Mouse (Mus musculus) hindbrain, embryonic 12.5 days (tissue): Measurements from ENCODE around the gene Sipa1l2. TPM values are rescaled to one million over a fixed set of nuclear protein-coding genes. Genes with fewer than 3 reads are reported as not detected.
A peak's percentile ranks its signal among the peaks of the same experiment; 100 is the strongest.

Experiments
- ATAC-seq: fragments of 200-750 bp; cut with Nextera tagmentation; 2 replicates; pipeline ENCODE4 v1.8.0; 2017; ENCODE audit warnings: moderate TSS enrichment; ENCODE audit not compliant: low FRiP score
- H3K27ac ChIP-seq: fragments of 300-500 bp; sonication (generic); 2 replicates; pipeline ENCODE4 v1.5.1; 2016; ENCODE audit warnings: mild to moderate bottlenecking
- H3K27me3 ChIP-seq: fragments of 300-500 bp; sonication (generic); 2 replicates; pipeline ENCODE4 v1.6.1; 2016; ENCODE audit warnings: mild to moderate bottlenecking
- H3K36me3 ChIP-seq: fragments of 300-500 bp; sonication (generic); 2 replicates; pipeline ENCODE4 v1.6.1; 2016; ENCODE audit warnings: mild to moderate bottlenecking
- H3K4me1 ChIP-seq: fragments of 300-500 bp; sonication (generic); 2 replicates; pipeline ENCODE4 v1.6.1; 2016
- H3K4me2 ChIP-seq: fragments of 300-500 bp; sonication (generic); replicated peaks from 2 replicates; pipeline ENCODE4 v1.6.1; 2016; ENCODE audit warnings: mild to moderate bottlenecking
- H3K4me3 ChIP-seq: fragments of 300-500 bp; sonication (generic); 2 replicates; pipeline ENCODE4 v1.5.1; 2016; ENCODE audit warnings: mild to moderate bottlenecking
- H3K9ac ChIP-seq: fragments of 300-500 bp; sonication (generic); 2 replicates; pipeline ENCODE4 v1.6.1; 2016; ENCODE audit warnings: mild to moderate bottlenecking, moderate library complexity
- H3K9me3 ChIP-seq: fragments of 300-500 bp; sonication (generic); replicated peaks from 2 replicates; pipeline ENCODE4 v1.6.1; 2016; ENCODE audit warnings: mild to moderate bottlenecking
- WGBS: fragments of 180-500 bp; shearing (Covaris S2); methylation state at CpG from one replicate; pipeline ENCODE4 v1.1.7; 2016; 5-methylcytosine and 5-hydroxymethylcytosine counted together
- polyA plus RNA-seq: library from polyadenylated mRNA; unstranded; fragments of >200 nt; fragmentation: Nextera tagmentation; extraction: Ambion mirVana; gene quantifications from 2 replicates; pipeline ENCODE4 v1.2.1, GENCODE M21; 2016

The Sipa1l2 gene
- polyA plus RNA-seq, 1 experiment from 2014 or later = 36.4 TPM

DNA sequence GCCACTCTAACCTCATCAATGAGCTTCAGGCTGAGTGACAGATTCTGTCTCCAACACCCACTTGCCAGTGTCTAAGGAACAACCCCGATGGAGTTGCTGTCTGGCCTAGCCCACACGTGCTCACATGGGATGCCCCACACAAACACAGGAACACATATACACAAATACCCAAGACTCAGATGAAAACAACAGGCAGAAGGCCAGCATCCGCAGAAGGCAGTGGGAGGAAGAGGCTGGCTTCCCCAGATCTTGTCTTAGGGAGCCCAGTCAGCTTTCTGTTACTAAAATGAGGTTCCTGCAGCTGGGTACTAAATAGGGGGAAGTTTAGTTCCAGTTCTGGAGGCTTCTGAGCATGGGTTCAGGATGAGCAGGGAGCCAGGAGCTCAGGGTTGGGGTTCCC lies 66.8 kb downstream of the Sipa1l2 start:
- Histone ChIP-seq H3K4me2 (no peak overlapping the region), H3K4me3 (no peak overlapping the region), H3K27ac (no peak overlapping the region), H3K27me3 (no peaks in the 10 kb centered on the region), H3K4me1 (peaks cover 60% of the 10 kb centered on the region), H3K9ac (no peak overlapping the region), H3K9me3 (no peaks in the 10 kb centered on the region), H3K36me3 (no peaks in the 10 kb centered on the region)
- ATAC-seq = no peak
- WGBS = 93% methylated on average over 3 of the region's 3 CpGs

DNA sequence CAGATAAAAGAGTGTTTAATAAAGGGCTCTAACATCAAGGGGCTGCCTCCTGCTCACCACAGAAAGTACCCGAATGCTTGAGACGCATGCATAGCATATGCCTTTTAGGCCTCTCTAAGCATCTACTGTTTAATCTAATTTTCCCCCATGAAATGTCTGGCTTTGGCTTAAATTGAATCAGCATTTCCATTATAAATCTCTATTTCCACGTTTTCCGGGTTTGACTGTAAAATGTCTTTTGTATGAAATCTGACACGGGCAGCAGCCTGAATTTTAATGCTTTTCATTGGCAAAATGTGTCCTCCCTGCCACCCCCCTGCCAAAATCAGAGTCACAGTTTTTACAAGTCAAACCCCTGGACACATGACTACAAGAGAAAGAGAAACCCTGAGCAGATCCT lies 69.6 kb downstream of the Sipa1l2 start:
- Histone ChIP-seq H3K4me3 (no peak overlapping the region), H3K4me1 (peaks cover 50% of the 10 kb centered on the region), H3K9me3 (no peaks in the 10 kb centered on the region), H3K9ac (no peak overlapping the region), H3K4me2 (no peak overlapping the region), H3K27me3 (no peaks in the 10 kb centered on the region), H3K36me3 (no peaks in the 10 kb centered on the region), H3K27ac (peak overlapping the region; percentile 57; the same call in 1 of the 2 replicates)
- WGBS = 54% methylated on average over 5 of the region's 5 CpGs
- ATAC-seq = no peak

DNA sequence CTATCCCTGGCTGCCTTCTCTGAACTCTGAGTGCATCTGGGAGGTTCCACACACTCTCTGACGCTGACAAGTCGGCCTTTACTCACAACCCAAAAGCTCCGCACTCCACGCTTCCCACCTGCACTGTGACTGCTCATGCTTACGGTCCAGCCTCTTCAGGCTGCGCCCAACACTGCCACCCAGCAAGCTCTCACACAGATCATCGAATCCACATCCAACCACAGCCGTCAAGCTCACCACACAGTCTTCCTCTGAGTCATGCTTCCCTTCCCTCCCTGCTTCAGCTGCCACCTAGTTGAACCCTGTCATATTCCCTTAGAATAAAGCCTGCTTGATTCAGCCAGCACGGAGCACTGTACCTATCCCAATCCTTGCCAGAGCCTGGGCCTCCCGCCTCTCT lies 71.1 kb downstream of the Sipa1l2 start:
- 62% methylated on average over 10 of the region's 10 CpGs for WGBS
- H3K27ac ChIP-seq = no peak overlapping the region
- no peaks in the 10 kb centered on the region for H3K9me3 ChIP-seq
- peaks cover 46% of the 10 kb centered on the region for H3K4me1 ChIP-seq
- no peak overlapping the region for H3K4me3 ChIP-seq
- no peak overlapping the region for H3K4me2 ChIP-seq
- ATAC-seq = peak; percentile 27; the same call in 1 of the 2 replicates
- no peaks in the 10 kb centered on the region for H3K36me3 ChIP-seq
- H3K9ac ChIP-seq = no peak overlapping the region
- H3K27me3 ChIP-seq = no peaks in the 10 kb centered on the region

DNA sequence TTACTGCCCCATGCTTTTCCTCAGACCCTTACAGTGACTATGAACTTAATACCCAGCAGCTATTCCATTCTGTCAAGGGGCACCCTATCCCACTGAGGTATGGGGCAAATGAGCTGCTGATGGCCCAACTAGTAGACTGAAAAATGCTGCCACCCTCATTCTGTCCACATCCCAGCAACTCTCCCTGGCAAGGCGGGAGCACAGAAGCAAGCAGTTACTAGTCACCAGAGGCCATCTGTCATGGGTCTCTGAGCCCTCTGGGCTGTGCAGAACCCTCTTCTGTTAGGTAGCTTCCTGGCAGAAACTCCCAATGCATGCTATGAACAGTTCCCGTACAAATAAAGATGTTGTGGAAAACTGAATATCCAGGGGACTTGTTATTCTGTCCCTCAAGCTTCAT lies 74.1 kb downstream of the Sipa1l2 start:
- H3K27ac ChIP-seq = no peak overlapping the region
- H3K4me2 ChIP-seq = no peak overlapping the region
- H3K4me3 ChIP-seq = no peak overlapping the region
- H3K9me3 ChIP-seq = no peaks in the 10 kb centered on the region
- no peaks in the 10 kb centered on the region for H3K27me3 ChIP-seq
- no peak for ATAC-seq
- peaks cover 20% of the 10 kb centered on the region for H3K36me3 ChIP-seq
- peaks cover 40% of the 10 kb centered on the region for H3K4me1 ChIP-seq
- 80% methylated on average over 2 of the region's 2 CpGs for WGBS
- no peak overlapping the region for H3K9ac ChIP-seq

DNA sequence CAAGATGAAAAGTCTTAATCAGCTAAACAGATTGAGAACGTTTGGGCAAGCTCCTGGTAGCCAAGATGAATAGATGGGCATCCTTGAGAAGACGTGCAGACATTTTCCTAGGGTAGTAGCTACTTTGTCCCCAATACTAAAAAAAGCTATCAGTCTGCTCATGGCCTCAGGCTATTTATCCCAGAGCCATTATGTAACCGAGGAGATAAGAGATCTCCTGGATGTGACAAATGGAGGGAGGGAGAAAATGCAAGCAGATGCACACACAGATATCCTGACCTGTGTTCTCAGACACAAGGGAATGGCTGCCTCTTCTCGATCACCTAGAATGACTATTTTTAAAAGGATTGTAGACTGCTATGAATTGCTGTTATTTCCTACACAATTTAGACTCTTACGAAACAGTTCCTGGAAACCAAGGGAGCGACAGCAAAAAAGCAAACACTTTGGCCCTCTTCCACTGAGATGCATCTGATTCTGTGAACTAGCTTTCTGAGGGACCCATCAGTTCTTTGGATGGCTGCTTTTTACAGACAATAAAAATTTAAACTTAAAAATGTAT lies 76.3 kb downstream of the Sipa1l2 start:
- no peak overlapping the region for H3K27ac ChIP-seq
- H3K4me3 ChIP-seq = no peak overlapping the region
- ATAC-seq = no peak
- H3K27me3 ChIP-seq = no peaks in the 10 kb centered on the region
- H3K9ac ChIP-seq = no peak overlapping the region
- H3K36me3 ChIP-seq = peaks cover 29% of the 10 kb centered on the region
- 61% methylated on average over 6 of the region's 6 CpGs for WGBS
- no peak overlapping the region for H3K4me2 ChIP-seq
- peaks cover 27% of the 10 kb centered on the region for H3K4me1 ChIP-seq
- H3K9me3 ChIP-seq = no peaks in the 10 kb centered on the region

DNA sequence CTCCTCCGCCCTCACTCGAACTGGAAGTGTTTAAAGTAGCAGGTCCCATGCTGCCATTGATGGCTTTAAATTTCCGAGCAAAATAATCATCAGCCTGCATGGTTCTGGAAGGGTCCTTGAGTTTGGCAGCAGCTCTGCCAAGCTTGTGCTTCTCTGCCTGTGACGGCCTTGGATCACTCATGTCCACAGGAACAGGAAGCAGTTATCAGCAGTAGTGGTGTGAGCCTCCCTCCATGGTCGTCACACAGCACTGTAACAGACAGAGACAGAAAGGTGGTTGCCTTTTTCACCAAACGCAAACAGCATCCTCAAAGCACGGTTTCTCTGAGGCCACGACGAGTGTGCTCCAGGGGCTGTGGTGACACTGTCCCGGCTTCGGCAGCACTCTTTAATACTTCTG lies 77.2 kb downstream of the Sipa1l2 start:
- Histone ChIP-seq H3K4me2 (no peak overlapping the region), H3K36me3 (peaks cover 29% of the 10 kb centered on the region), H3K27me3 (no peaks in the 10 kb centered on the region), H3K9ac (no peak overlapping the region), H3K9me3 (no peaks in the 10 kb centered on the region), H3K27ac (no peak overlapping the region), H3K4me1 (peaks cover 22% of the 10 kb centered on the region), H3K4me3 (no peak overlapping the region)
- WGBS = 82% methylated on average over 11 of the region's 11 CpGs
- no peak for ATAC-seq

DNA sequence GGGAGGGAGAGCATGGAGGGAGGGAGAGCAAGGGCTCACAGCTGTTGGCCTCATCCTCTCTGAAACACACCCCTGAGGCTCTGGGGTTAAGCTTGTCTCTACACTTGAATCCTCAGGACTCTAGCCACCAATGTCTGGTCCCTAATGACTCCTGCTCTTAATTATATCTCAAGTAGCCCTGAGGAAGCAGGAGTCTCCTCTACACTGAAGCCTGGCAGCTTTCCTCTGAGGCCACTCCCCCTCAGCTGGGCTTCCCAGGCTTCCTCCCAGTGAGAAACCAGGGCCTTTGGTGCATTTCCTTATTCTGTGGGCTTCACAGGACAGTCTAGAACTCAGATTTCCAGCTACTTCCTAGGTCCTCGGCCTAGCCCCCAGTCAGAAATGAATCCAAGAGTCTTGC lies 80.9 kb downstream of the Sipa1l2 start:
- 83% methylated on average over 1 of the region's 1 CpGs for WGBS
- ATAC-seq = no peak
- Histone ChIP-seq H3K9ac (no peak overlapping the region), H3K4me1 (peaks cover 23% of the 10 kb centered on the region), H3K4me3 (no peak overlapping the region), H3K4me2 (no peak overlapping the region), H3K9me3 (no peaks in the 10 kb centered on the region), H3K27me3 (no peaks in the 10 kb centered on the region), H3K27ac (no peak overlapping the region), H3K36me3 (peaks cover 33% of the 10 kb centered on the region)

DNA sequence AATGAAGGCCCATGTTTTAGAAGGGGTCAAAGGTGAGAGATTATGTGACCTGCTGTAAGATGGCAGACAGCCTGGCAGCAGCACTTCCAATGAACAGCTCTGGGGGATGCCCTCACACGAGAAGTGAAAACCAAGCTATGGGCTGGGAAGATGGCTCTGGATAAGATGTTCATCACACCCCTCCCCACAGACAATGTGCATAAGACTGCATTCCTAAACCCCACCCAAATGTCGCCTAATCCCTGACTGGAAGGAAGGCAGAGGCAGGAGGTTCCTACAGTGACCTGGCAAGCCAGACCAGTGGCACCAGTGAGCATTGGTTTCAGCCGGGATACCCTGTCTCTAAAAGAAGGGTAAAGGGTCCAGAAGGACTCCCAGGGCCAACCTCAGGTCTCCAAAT lies 83.9 kb downstream of the Sipa1l2 start:
- Histone ChIP-seq H3K9ac (no peak overlapping the region), H3K9me3 (no peaks in the 10 kb centered on the region), H3K27me3 (no peaks in the 10 kb centered on the region), H3K4me3 (no peak overlapping the region), H3K36me3 (peaks cover 28% of the 10 kb centered on the region), H3K27ac (no peak overlapping the region), H3K4me2 (no peak overlapping the region), H3K4me1 (peaks cover 23% of the 10 kb centered on the region)
- ATAC-seq = no peak
- 89% methylated on average over 3 of the region's 3 CpGs for WGBS

DNA sequence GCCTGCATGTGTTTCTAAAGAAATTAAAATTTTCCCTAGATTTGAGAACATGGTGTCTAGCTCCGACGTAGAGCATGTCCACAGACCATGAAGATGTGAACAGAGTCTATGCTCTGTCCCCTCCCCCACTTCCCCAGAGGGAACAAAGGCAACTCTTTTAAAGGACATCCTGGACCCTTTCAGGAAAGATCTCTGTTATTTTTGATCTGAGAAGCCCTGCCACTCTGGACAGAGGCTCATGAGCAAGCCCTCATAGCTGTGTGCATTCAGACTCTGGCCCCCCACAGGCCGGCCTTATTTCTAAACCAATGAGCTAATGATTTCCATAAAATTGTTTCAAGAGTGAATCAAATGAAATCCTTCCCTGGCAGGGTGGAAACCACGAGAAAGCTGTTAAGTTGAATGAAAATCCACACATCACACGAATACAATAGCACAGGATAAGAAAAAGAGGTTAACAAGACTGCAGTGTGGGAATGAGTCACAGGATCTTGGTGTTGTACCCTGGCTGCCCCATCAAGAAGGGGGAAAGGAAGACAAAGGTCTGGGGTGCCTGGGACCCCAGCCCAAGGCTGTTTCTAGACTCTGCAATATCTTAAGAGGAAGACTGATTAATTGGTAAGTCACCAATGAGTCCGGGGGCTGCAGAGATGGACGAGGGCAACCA lies 84.9 kb downstream of the Sipa1l2 start:
- H3K9me3 ChIP-seq = no peaks in the 10 kb centered on the region
- H3K4me1 ChIP-seq = peaks cover 23% of the 10 kb centered on the region
- WGBS = 32% methylated on average over 7 of the region's 7 CpGs
- H3K36me3 ChIP-seq = peaks cover 34% of the 10 kb centered on the region
- H3K4me3 ChIP-seq = no peak overlapping the region
- no peak overlapping the region for H3K4me2 ChIP-seq
- no peaks in the 10 kb centered on the region for H3K27me3 ChIP-seq
- ATAC-seq = peak; percentile 61; the same call in 1 of the 2 replicates
- H3K27ac ChIP-seq = peak overlapping the region; percentile 44
- no peak overlapping the region for H3K9ac ChIP-seq

DNA sequence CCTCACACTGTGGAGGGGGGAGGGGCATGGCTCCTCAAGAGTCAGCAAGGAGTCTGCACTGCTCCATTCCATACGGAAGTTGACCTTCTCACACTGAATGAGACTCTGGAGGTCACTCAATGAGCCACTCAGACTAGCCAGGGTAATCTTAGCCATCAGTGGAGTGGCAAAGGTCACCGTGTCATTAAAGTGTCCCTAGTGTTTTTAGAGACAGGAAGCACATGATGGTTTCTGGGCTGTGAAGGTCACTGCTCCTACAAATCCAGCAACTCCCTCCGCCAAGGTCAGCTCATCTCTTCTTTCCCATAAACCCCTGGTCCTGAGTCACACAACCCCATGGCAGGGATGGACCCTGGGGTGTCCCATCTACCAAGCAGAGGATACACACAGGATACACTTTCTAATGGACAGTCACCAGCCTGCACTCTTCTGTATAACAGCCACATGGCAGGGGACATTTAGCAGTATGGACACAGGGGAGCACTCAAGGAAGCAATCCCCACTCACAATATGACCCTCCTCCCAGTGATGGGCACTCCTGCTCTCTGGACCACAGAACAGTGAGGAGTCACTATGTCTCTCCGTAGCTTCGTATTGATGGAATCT lies 87.0 kb downstream of the Sipa1l2 start:
- no peak for ATAC-seq
- 77% methylated on average over 5 of the region's 5 CpGs for WGBS

DNA sequence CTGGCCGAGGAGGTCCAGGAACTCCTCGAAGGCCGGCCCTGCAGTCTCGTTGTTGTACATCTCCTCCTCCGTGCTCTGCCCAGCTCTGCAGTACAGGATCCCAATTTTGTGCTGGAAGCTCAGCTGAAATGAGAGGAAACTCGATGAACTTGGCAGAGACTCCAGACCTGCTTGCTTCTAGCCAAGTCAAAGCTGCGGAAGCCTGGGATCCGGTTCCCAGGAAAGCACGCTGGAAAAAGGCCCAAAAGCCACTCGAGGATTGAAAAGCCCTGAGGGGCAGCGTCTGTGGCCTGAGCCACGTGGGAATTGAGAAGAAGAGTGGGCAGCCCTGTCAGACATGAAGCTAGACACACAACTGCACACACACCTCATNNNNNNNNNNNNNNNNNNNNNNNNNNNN lies 94.7 kb downstream of the Sipa1l2 start:
- Histone ChIP-seq H3K36me3 (peaks cover 42% of the 10 kb centered on the region), H3K27me3 (no peaks in the 10 kb centered on the region), H3K9me3 (no peaks in the 10 kb centered on the region), H3K27ac (no peak overlapping the region), H3K4me3 (no peak overlapping the region), H3K4me2 (no peak overlapping the region), H3K9ac (no peak overlapping the region), H3K4me1 (peaks cover 4% of the 10 kb centered on the region; the same call in 1 of the 2 replicates)
- ATAC-seq = no peak
- WGBS = 82% methylated on average over 12 of the region's 12 CpGs

More for the DNA sequence above, 87.0 kb downstream of the Sipa1l2 start:
- no peak overlapping the region for H3K27ac ChIP-seq
- no peaks in the 10 kb centered on the region for H3K27me3 ChIP-seq
- H3K9me3 ChIP-seq = no peaks in the 10 kb centered on the region
- H3K4me1 ChIP-seq = peaks cover 17% of the 10 kb centered on the region
- H3K36me3 ChIP-seq = peaks cover 43% of the 10 kb centered on the region
- H3K9ac ChIP-seq = no peak overlapping the region
- no peak overlapping the region for H3K4me2 ChIP-seq
- no peak overlapping the region for H3K4me3 ChIP-seq

DNA sequence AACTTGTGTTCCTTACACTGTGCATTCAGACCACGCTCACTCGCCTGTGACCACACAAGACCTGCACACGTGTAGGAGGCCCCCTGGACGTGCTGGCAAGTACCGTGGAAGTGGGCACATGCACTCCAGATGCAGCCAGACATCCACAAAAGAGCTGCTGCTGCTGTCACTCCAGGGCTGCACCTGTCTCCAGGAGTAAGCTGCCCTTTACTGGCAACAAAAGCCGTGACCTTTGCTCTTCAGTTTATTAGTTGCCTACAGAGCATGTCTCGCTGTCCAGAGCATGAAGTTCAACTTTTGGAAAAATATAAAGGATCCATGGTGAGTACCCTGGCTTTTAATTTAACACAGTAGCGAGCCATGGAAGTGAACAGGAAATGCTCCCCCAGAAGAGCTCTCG lies 98.2 kb downstream of the Sipa1l2 start:
- H3K4me3 ChIP-seq = no peak overlapping the region
- H3K9me3 ChIP-seq = no peaks in the 10 kb centered on the region
- peaks cover 6% of the 10 kb centered on the region for H3K4me1 ChIP-seq
- ATAC-seq = no peak
- no peak overlapping the region for H3K4me2 ChIP-seq
- H3K27ac ChIP-seq = no peak overlapping the region
- H3K27me3 ChIP-seq = no peaks in the 10 kb centered on the region
- H3K9ac ChIP-seq = no peak overlapping the region
- 64% methylated on average over 9 of the region's 9 CpGs for WGBS
- peaks cover 50% of the 10 kb centered on the region for H3K36me3 ChIP-seq
